Mouse (Mus musculus) limb, embryonic 10.5 days (tissue): ENCODE results near the gene Anapc15. TPM values are rescaled to one million over a fixed set of nuclear protein-coding genes. Genes with fewer than 3 reads are reported as not detected.

Experiments
- DNase-seq: peaks from one replicate; pipeline ENCODE4 v3.0.0-alpha.2; 2017; ENCODE audit warnings: low spot score
- H3K27ac ChIP-seq: fragments of 300-500 bp; sonication (generic); 2 replicates; pipeline ENCODE4 v1.5.1; 2016; ENCODE audit warnings: mild to moderate bottlenecking
- H3K27me3 ChIP-seq: fragments of 300-500 bp; sonication (generic); 2 replicates; pipeline ENCODE4 v1.6.1; 2016; ENCODE audit warnings: low read depth, mild to moderate bottlenecking; ENCODE audit not compliant: poor library complexity, severe bottlenecking
- H3K36me3 ChIP-seq: fragments of 300-500 bp; sonication (generic); 2 replicates; pipeline ENCODE4 v1.6.1; 2016; ENCODE audit warnings: mild to moderate bottlenecking, moderate library complexity
- H3K4me1 ChIP-seq: fragments of 300-500 bp; sonication (generic); 2 replicates; pipeline ENCODE4 v1.6.1; 2016
- H3K4me3 ChIP-seq: fragments of 300-500 bp; sonication (generic); 2 replicates; pipeline ENCODE4 v1.5.1; 2016; ENCODE audit warnings: mild to moderate bottlenecking, moderate library complexity
- H3K9me3 ChIP-seq: fragments of 300-500 bp; sonication (generic); replicated peaks from 2 replicates; pipeline ENCODE4 v1.6.1; 2016; ENCODE audit warnings: mild to moderate bottlenecking
- WGBS: fragments of 180-500 bp; shearing (Covaris S2); methylation state at CpG from one replicate; pipeline ENCODE4 v1.1.7; 2016; 5-methylcytosine and 5-hydroxymethylcytosine counted together
- polyA plus RNA-seq: library from polyadenylated mRNA; unstranded; fragments of >200 nt; fragmentation: Nextera tagmentation; extraction: Ambion mirVana; gene quantifications from 2 replicates; pipeline ENCODE4 v1.2.1, GENCODE M21; 2016

The Anapc15 gene
- polyA plus RNA-seq, 1 experiment from 2014 or later = 115 TPM

GRCm38 (mm10) chr7:101834903-101835302 lies 28.6 kb upstream of the Anapc15 start:
- Histone ChIP-seq H3K27me3 (no peaks in the 10 kb centered on the region), H3K27ac (peak overlapping the region; percentile 27; the same call in 1 of the 2 replicates), H3K4me3 (peak overlapping the region; percentile 96), H3K9me3 (no peaks in the 10 kb centered on the region), H3K4me1 (peaks cover 33% of the 10 kb centered on the region), H3K36me3 (peaks cover 50% of the 10 kb centered on the region)
- WGBS = 79% methylated on average over 3 of the region's 3 CpGs
- no peak for DNase-seq

GRCm38 (mm10) chr7:101835457-101836109 lies 27.9 kb upstream of the Anapc15 start:
- 54% methylated on average over 5 of the region's 5 CpGs for WGBS
- Histone ChIP-seq H3K4me1 (peaks cover 33% of the 10 kb centered on the region), H3K27ac (peak overlapping the region; percentile 100; the same call in 1 of the 2 replicates), H3K27me3 (no peaks in the 10 kb centered on the region), H3K4me3 (peak overlapping the region; percentile 96), H3K36me3 (peaks cover 43% of the 10 kb centered on the region), H3K9me3 (no peaks in the 10 kb centered on the region)
- DNase-seq = no peak

GRCm38 (mm10) chr7:101836271-101837153 lies 27.0 kb upstream of the Anapc15 start:
- Histone ChIP-seq H3K4me3 (peak overlapping the region; percentile 96), H3K36me3 (peaks cover 34% of the 10 kb centered on the region), H3K4me1 (peaks cover 33% of the 10 kb centered on the region), H3K9me3 (no peaks in the 10 kb centered on the region), H3K27ac (peak overlapping the region; percentile 100), H3K27me3 (no peaks in the 10 kb centered on the region)
- peak; percentile 85 for DNase-seq
- under 1% methylated on average over 62 of the region's 63 CpGs for WGBS

GRCm38 (mm10) chr7:101837154-101837605 lies 26.3 kb upstream of the Anapc15 start:
- Histone ChIP-seq H3K4me3 (peak overlapping the region; percentile 96), H3K36me3 (peaks cover 27% of the 10 kb centered on the region), H3K27me3 (no peaks in the 10 kb centered on the region), H3K4me1 (peaks cover 33% of the 10 kb centered on the region), H3K27ac (peak overlapping the region; percentile 100), H3K9me3 (no peaks in the 10 kb centered on the region)
- WGBS = under 1% methylated on average over 20 of the region's 20 CpGs
- DNase-seq = no peak

- no peaks in the 10 kb centered on the region for H3K27me3 ChIP-seq
- peaks cover 21% of the 10 kb centered on the region for H3K36me3 ChIP-seq
- H3K4me3 ChIP-seq = peak within 1 kb of the TSS; percentile 96
- H3K4me1 ChIP-seq = peaks cover 33% of the 10 kb centered on the region
- WGBS = under 1% methylated on average over 64 of the region's 64 CpGs
- peak; percentile 89 for DNase-seq
- H3K27ac ChIP-seq = peak within 1 kb of the TSS; percentile 100
- no peaks in the 10 kb centered on the region for H3K9me3 ChIP-seq
These were observed 25.7 kb upstream of the Anapc15 start, which contains the start of gene Inppl1 for GRCm38 (mm10) chr7:101837606-101838471. Gene Inppl1 (minus strand): TSS chr7:101838229.

GRCm38 (mm10) chr7:101844186-101844585 lies 19.3 kb upstream of the Anapc15 start:
- Histone ChIP-seq H3K9me3 (no peaks in the 10 kb centered on the region), H3K36me3 (no peaks in the 10 kb centered on the region), H3K4me1 (no peaks in the 10 kb centered on the region), H3K4me3 (no peak overlapping the region), H3K27ac (no peak overlapping the region), H3K27me3 (no peaks in the 10 kb centered on the region)
- DNase-seq = no peak
- 68% methylated on average over 6 of the region's 6 CpGs for WGBS

GRCm38 (mm10) chr7:101847934-101848333 lies 15.6 kb upstream of the Anapc15 start:
- H3K9me3 ChIP-seq = no peaks in the 10 kb centered on the region
- H3K27me3 ChIP-seq = no peaks in the 10 kb centered on the region
- no peaks in the 10 kb centered on the region for H3K4me1 ChIP-seq
- 97% methylated on average over 1 of the region's 1 CpGs for WGBS
- no peak for DNase-seq
- H3K27ac ChIP-seq = no peak overlapping the region
- no peak overlapping the region for H3K4me3 ChIP-seq
- no peaks in the 10 kb centered on the region for H3K36me3 ChIP-seq

GRCm38 (mm10) chr7:101851689-101852088 lies 11.8 kb upstream of the Anapc15 start:
- 85% methylated on average over 6 of the region's 6 CpGs for WGBS

GRCm38 (mm10) chr7:101852846-101853245 lies 10.7 kb upstream of the Anapc15 start:
- Histone ChIP-seq H3K9me3 (no peaks in the 10 kb centered on the region), H3K4me1 (no peaks in the 10 kb centered on the region), H3K27ac (no peak overlapping the region), H3K4me3 (no peak overlapping the region), H3K27me3 (no peaks in the 10 kb centered on the region), H3K36me3 (no peaks in the 10 kb centered on the region)
- WGBS = 93% methylated on average over 6 of the region's 6 CpGs
- no peak for DNase-seq

More at GRCm38 (mm10) chr7:101851689-101852088, 11.8 kb upstream of the Anapc15 start:
- no peaks in the 10 kb centered on the region for H3K27me3 ChIP-seq
- DNase-seq = no peak
- H3K36me3 ChIP-seq = no peaks in the 10 kb centered on the region
- no peak overlapping the region for H3K27ac ChIP-seq
- no peak overlapping the region for H3K4me3 ChIP-seq
- no peaks in the 10 kb centered on the region for H3K4me1 ChIP-seq
- no peaks in the 10 kb centered on the region for H3K9me3 ChIP-seq

- H3K27me3 ChIP-seq = no peaks in the 10 kb centered on the region
- H3K36me3 ChIP-seq = no peaks in the 10 kb centered on the region
- no peaks in the 10 kb centered on the region for H3K4me1 ChIP-seq
- DNase-seq = no peak
- 90% methylated on average over 2 of the region's 2 CpGs for WGBS
- H3K27ac ChIP-seq = no peak overlapping the region
- H3K9me3 ChIP-seq = no peaks in the 10 kb centered on the region
- H3K4me3 ChIP-seq = no peak overlapping the region
These were observed 9.7 kb upstream of the Anapc15 start for GRCm38 (mm10) chr7:101853816-101854215.

GRCm38 (mm10) chr7:101857094-101857493 lies 6.4 kb upstream of the Anapc15 start, which contains the start of gene Folr2:
Gene Folr2 (minus strand): TSS chr7:101857194.
- Histone ChIP-seq H3K4me1 (no peaks in the 10 kb centered on the region), H3K27ac (no peak within 1 kb of the TSS), H3K27me3 (no peaks in the 10 kb centered on the region), H3K4me3 (no peak within 1 kb of the TSS), H3K36me3 (no peaks in the 10 kb centered on the region), H3K9me3 (no peaks in the 10 kb centered on the region)
- no peak for DNase-seq
- WGBS = 92% methylated on average over 4 of the region's 4 CpGs

- no peaks in the 10 kb centered on the region for H3K4me1 ChIP-seq
- no peak overlapping the region for H3K4me3 ChIP-seq
- DNase-seq = no peak
- H3K27me3 ChIP-seq = no peaks in the 10 kb centered on the region
- H3K9me3 ChIP-seq = no peaks in the 10 kb centered on the region
- WGBS = 83% methylated on average over 9 of the region's 9 CpGs
- H3K36me3 ChIP-seq = no peaks in the 10 kb centered on the region
- H3K27ac ChIP-seq = no peak overlapping the region
These were observed 5.2 kb upstream of the Anapc15 start for GRCm38 (mm10) chr7:101858362-101858761.
